Mouse (Mus musculus): ENCODE data around the gene Srgap2. TPM values are rescaled to one million over a fixed set of nuclear protein-coding genes. Genes with fewer than 3 reads are reported as not detected.

Srgap2 gene
- total RNA-seq, 2 experiments from 2014 or later, result 16.5 to 61.0 TPM

DNA sequence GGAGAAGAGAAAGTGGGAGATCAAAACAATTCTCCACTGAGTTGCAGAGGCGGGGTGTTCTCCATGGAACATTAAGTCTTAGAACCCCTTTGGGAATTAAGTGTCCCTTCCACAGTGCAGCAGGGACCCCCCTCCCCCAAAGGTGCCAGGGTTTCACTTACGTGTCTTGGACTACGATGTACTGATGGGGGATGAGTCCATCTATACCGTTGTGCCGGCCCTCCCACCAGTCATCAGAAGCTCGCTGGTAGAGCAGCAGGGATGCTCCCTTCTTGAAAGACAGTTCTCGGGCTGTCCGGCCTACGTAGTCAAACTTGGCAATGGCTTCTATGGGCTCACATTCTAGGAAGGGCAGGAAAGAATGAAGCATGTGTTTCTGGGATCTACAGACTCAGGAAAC, 229.0 kb downstream of the Srgap2 start:
- no peak for ATAC-seq (replicated peaks; ENCODE audit: poor library complexity, severe bottlenecking)

GRCm38 (mm10) chr1:131296726-131297125, 230.4 kb downstream of the Srgap2 start:
- ATAC-seq (replicated peaks; ENCODE audit: poor library complexity, severe bottlenecking), result no peak

DNA sequence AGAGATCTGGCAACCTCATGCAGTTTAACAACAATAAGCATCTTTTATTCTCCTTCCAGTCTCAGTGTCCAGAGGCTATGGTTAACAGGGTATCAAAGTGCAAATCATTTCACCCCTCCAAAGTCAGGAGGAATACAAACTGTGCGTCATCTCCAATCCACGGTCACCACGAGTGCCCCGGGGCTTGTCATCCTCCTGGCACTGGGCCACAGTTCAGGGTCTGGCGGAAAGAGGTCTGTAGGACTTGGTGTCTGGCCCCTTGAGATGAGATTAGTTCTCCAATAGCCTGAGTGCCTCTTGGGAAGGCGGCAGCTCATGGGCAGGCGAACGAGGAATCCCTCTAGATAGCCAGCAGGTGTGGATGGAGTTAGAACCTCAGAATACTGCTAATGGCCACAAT, 232.0 kb downstream of the Srgap2 start:
- ATAC-seq (replicated peaks; ENCODE audit: poor library complexity, severe bottlenecking), result no peak

- ATAC-seq (replicated peaks; ENCODE audit: poor library complexity, severe bottlenecking), result no peak
These were observed 233.3 kb downstream of the Srgap2 start for GRCm38 (mm10) chr1:131293922-131294250.

GRCm38 (mm10) chr1:131293221-131293921, 233.8 kb downstream of the Srgap2 start:
- ATAC-seq (replicated peaks; ENCODE audit: poor library complexity, severe bottlenecking), result no peak

GRCm38 (mm10) chr1:131290648-131291047, 236.5 kb downstream of the Srgap2 start:
- 0 out of 2 replicates have a peak, but pooled peaks have one; percentile 25 for ATAC-seq (replicated peaks; ENCODE audit: poor library complexity, severe bottlenecking)

DNA sequence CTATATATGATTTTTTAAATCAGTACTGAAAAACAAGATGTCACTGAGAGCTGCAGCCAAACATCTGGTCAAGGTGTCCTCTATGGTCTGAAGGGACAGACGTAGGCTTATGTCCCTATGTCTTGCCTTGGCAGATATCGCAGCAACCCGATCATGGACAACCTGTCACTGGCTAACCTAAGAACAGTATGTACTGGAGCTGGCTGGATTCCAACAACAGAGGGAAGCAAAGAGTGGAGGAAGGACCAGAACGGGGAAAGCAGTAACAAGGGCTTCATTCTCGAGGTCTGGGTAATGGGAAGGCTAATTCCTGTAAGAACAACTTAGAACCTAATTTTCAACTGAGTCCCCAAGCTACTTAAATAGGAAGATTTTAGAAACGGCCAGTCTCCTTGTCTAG, 238.2 kb downstream of the Srgap2 start:
- no peak for ATAC-seq (replicated peaks; ENCODE audit: poor library complexity, severe bottlenecking)

GRCm38 (mm10) chr1:131287267-131287666, 239.9 kb downstream of the Srgap2 start:
- peak; percentile 61 for ATAC-seq (replicated peaks; ENCODE audit: poor library complexity, severe bottlenecking)

DNA sequence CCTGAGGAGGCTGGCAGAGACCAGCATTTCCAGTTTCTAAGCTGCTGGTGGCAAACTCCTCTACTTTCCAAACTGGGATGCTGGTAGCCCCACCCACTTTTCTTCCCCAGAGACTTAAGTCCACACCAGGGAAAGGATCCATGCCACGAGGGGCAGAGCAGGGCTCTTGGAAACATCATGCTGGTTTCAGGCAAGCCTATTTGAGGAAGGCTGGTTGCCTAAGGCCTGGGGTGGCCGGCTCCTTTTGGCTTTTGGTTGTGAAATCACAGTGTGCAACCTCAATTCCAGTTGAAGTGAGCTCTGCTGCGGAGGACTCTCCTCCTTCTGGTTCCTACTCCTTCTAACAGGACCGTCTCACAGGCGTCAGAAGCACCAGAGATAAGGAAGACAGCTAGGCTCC, 240.3 kb downstream of the Srgap2 start:
- peak; percentile 78 for ATAC-seq (replicated peaks; ENCODE audit: poor library complexity, severe bottlenecking)

DNA sequence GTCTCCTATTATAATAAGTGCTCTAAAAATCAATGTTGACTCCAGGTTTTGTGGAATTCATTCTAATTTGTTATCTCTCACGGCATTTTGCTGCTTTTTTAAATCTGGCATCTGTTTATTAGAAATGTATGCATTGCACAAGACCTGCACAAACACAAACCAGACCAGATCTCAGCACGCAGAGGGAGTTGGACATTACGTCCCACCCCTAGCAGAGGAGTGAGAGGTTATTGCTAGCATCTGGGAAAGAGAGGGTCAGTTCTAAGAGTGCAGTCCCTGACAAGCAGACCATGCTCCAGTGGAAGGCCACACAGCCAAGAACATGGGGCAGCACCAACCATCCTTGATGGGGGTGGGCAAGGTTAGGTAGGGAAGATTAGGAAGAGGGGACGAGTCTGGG, 242.5 kb downstream of the Srgap2 start:
- no peak for ATAC-seq (replicated peaks; ENCODE audit: poor library complexity, severe bottlenecking)

- ATAC-seq (replicated peaks; ENCODE audit: poor library complexity, severe bottlenecking), result no peak
These were observed 243.0 kb downstream of the Srgap2 start for GRCm38 (mm10) chr1:131284167-131284566.

DNA sequence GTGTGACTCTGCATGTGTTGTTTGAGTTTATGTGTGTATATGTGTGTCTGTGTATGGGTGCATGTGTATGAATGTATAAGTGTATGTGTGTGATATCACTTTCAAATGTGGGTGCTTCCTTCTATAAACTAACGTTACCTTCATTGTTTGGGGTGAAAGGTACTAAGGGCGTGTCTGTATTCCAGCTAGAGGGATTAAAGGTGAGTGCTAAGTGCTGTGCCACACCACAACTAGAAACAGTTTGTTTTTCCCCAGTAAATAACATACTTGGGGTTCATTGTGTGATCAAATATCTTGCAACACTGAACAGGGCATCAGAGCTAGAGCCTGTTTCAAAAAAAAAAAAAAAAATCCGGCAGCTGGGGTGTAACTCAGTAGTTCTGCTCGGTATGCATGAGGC, 245.4 kb downstream of the Srgap2 start:
- no peak for ATAC-seq (replicated peaks; ENCODE audit: poor library complexity, severe bottlenecking)

DNA sequence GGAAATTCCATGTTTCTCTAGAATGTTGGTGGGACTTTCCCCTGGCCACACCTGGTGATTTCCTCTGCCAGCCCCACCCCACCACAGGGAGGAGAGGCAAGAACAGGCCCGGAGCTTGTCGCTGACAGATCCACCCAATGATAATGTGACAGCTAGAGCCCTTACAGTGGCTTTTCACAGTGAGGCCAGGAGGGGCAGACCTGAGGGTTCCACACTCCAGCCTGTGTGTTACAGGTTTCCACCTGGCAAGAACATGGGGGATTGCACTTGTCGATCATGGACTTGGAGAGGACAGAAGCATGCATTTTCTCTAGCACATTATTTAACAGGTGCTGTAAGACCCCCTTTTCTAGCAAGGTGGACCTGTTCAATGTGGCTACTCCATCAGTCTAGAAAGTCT, 246.9 kb downstream of the Srgap2 start:
- ATAC-seq (replicated peaks; ENCODE audit: poor library complexity, severe bottlenecking), result no peak

- peak; percentile 13; the same call in 1 of the 2 replicates for ATAC-seq (replicated peaks; ENCODE audit: poor library complexity, severe bottlenecking)
These were observed 247.7 kb downstream of the Srgap2 start, which contains the start of gene Ikbke for GRCm38 (mm10) chr1:131279456-131279776. Ikbke (minus strand) TSS chr1:131279606.

- ATAC-seq (replicated peaks; ENCODE audit: poor library complexity, severe bottlenecking), result no peak
These were observed 248.3 kb downstream of the Srgap2 start for GRCm38 (mm10) chr1:131278606-131279455.

DNA sequence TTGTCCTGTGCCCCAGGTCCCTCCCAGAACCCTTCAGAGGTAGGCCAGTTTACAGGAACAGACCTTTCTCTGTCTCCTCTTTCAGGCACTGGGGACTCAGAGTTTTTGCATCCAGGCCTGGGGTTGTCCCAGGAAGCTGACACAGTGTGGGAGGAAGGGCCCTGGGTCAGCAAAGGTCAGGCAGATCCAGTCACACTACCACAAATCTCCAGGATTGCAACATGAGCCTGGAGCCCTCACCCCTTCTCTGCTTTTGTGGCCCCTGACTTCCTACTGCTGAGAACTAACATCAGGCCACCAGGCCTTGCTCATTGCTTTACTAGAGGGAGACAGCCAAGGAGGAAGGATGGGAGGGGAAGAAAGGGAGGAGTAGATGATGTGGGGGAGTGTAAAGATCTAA, 250.3 kb downstream of the Srgap2 start:
- peak; percentile 80 for ATAC-seq (replicated peaks; ENCODE audit: poor library complexity, severe bottlenecking)

DNA sequence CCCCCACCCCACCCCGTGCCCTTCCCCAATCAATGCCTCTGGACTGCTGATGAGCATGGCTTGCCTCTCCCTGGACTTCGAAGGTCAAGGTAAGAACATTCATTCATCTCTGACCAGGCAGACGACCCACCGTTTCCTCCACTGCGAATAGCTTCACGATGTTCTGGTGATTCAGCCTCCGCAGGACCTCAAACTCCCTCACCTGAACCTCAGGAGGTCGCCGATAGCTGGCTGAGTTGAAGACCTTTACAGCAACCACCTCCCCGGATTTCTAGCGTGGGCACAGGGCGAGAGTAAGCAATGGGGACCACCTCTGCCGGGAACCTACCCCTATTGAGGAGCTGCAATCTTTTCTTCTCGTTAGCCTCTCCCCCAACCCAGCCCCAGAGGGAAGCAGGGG, 251.6 kb downstream of the Srgap2 start:
- no peak for ATAC-seq (replicated peaks; ENCODE audit: poor library complexity, severe bottlenecking)

GRCm38 (mm10) chr1:131274725-131275539, 252.2 kb downstream of the Srgap2 start:
- no peak for ATAC-seq (replicated peaks; ENCODE audit: poor library complexity, severe bottlenecking)

DNA sequence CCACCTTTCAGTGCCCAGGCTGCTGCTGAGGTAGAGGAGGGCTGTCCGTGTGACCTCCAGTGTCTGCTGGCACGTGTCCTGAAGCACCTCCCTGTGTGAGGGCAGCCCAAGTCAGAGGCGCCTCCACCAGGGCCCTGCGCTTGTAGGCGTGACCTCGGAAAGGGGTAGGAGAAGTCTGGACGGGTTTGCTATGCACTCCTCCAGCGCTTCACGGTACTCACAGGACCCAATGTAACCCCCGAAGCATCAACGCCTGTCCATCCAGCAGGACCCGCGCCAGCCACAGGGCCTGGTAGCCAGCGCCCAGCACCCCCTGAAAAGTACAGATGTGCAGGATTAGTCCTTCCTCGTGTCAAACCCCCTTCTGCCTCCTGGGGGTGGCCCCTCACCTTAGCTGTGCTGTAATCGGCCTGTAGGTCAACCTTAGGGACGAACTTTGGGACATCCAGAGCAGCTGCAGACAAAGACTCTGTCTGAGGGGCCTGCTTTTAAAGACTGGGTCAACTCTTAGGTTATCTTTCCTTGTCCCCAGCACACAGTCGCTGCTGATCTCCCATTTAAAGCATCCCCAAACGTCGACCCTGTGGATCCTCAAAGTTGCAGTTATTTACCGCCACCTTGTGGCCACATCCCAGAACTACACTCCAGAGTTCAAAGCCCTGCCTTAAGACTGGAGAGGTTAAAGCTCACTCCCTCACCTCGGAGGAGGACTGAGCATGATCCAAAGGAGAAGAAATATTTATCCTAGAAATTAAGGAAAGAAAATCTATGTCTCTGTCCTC, 257.2 kb downstream of the Srgap2 start:
- peak; percentile 74 for ATAC-seq (replicated peaks; ENCODE audit: poor library complexity, severe bottlenecking)

DNA sequence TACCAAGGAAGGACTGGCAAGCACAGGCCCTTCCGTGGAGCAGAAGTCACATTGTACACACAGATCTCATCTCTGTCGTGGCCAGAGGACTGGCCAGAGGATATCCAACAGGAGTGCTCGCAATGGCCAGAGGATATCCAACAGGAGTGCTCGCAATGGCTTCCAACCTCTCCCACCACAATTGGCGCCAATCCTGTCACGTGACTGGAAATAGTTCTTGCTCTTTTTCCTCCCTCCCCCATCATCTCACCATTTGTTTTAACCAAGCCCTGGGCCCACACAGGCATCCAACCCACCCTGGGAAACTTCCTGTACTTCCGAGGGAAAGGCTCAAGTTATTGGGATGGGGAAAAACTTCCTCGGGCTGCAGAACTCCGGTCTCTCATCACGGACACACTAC, 258.4 kb downstream of the Srgap2 start:
- no peak for ATAC-seq (replicated peaks; ENCODE audit: poor library complexity, severe bottlenecking)
